Mouse (Mus musculus) kidney, adult 18-20 months (tissue): ENCODE results near the gene Prdm16.

Experiments used
- DNase-seq: peaks from one replicate; pipeline ENCODE4 v3.0.0; 2021

Prdm16 gene

GRCm38 (mm10) chr4:154549961-154550393 lies 86.7 kb downstream of the Prdm16 start:
- DNase-seq: peak; percentile 40

DNA sequence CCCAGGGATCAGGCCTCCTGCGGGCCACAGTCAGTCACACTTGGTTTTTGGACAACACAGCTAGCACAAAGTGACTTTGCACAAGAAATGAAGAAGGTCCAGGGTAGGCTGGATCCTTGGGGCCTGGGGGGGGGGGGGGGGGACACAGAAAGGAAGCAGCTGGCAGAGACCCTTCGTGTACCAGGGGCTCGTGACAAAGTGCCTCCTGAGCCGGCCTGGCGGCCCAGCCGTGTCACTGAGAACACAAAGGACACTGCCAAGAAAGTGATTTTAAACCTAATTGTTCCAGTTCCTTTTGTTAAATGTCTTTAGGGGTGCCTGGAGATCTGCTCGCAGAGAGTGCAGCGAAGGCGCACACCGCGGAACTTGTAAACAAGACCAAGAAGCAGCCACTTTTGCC lies 87.2 kb downstream of the Prdm16 start:
- peak; percentile 14 for DNase-seq

- DNase-seq: peak; percentile 19
Observed at GRCm38 (mm10) chr4:154547176-154547855, 89.4 kb downstream of the Prdm16 start.

DNA sequence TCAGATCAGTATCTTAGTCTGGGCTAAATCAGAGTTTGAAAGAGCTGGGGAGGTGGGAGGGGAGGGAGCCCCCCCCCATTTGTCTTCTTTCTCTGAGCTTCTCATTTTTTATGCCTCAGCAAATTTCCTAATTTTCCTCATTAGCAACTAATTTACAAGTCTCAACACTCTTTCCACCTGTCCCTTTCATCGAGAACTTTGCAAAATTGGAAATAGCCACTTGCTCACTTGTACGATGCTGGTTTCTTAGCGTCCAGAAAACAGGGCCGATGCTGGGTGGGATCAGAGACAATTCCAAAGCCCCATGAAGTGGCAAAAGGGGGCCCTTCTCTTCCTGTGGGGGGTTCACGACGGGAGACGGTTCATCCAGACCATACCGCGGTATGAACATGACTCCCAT lies 91.4 kb downstream of the Prdm16 start:
- no peak for DNase-seq

- DNase-seq: no peak
Observed at GRCm38 (mm10) chr4:154543921-154544320, 92.8 kb downstream of the Prdm16 start.

DNA sequence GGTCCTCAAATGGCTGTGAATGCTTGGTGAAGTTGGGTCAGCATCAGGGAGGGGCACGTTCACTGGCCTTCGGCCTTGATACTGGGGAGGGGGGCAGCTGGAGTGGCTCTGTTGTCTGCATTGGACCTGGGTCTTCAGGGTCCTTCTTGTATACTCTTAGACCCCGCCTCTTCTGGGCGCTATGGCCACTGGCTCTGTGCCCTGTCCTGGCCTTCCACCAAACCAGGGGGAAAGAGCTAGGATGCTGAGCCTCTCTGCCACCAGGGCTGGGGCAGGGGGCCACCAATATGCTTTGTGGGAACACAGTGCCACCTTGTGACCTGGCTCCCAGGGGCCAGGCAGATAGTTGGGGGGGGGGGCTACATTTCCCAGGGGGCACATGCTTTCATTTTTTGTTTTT lies 93.5 kb downstream of the Prdm16 start:
- DNase-seq: no peak

DNA sequence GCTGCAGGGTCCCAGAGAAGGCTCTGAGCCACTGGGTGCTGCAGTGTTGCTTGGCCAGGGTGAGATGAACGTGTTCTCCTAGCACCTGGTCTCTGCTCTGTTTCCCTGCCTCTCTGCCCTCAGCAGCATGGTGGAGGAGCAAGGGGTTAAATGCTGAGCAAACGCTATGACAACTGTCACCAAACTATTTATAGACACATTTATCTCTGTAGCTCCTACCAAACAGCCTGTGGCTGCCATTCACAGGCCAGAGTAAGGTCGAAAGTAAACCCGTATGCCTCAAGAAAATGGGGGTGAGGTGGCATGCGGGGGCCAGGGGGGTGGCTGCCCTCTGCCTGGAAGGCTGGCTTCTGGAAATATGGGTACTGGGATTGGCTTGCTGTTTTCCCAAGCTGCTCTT lies 94.1 kb downstream of the Prdm16 start:
- DNase-seq: no peak

DNA sequence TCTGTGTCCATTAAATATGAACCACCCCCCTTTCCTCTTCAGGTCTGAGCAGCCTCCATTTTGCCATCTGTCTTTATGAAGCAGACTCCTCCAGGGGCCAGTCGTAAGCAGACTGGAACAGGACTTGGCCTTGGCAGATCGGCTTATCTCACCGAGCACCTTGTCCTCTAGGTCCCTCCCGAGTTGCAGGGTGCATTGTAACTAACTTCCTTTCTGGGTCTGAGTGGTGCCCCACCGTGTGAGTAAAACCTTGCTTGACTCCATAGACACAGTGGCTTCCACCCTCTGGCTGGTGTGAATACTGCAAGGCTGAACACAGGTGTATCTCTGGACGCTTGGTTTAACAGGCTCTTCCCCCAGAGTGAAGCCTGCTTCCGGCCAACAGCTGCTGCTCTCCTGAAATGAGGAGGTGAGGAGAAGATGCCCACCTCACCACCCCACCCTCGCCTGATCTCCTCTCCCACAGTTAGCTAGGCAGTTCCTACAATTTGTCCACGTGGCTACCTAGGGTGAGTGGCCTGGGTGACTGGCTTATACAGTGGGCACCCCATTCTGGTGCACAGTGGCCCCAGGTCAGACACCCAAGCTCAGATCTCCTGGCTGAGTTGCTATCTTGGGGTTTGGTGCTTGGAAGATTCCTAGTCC lies 94.9 kb downstream of the Prdm16 start:
- no peak for DNase-seq

- DNase-seq: no peak
Observed at GRCm38 (mm10) chr4:154540671-154541070, 96.0 kb downstream of the Prdm16 start.

- DNase-seq: no peak
Observed at GRCm38 (mm10) chr4:154539703-154540102, 97.0 kb downstream of the Prdm16 start.

DNA sequence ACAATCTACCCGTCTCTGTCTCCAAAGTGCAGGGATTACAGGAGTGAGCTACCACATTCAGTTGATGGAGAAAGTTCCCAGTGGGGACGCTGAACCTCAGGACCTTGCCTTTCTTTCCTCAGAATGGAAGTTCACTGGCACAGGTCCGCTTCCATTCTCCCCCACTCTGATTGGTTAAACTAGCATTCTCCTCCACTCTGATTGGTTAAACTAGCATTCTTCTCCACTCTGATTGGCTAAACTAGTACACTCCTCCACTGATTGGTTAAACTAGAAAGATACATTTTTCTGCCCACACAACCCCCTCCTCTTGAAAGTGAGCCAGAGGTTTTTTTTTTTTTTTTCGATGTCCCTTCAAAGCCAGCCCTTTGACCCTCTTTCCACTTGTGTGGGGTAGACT lies 97.9 kb downstream of the Prdm16 start:
- no peak for DNase-seq

DNA sequence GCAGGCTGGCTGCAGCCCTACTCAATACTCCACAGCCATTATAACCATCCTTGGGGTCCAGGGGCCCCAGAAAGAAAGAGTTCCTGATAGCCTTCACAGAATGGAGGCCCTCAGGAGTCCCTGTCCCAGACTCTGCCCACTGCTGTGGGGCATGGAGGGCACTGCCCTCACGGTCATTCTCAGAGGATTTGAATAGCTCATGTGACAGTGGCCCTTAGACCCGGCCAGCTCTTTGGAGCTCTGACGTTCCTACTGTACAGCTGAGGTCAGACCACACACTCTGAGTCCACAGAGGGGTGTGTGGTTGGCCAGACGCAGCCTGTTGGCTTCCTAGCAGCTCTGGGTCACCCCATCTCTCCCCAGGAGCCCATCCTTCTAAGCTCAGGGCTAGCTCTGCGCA lies 100.6 kb downstream of the Prdm16 start:
- no peak for DNase-seq

DNA sequence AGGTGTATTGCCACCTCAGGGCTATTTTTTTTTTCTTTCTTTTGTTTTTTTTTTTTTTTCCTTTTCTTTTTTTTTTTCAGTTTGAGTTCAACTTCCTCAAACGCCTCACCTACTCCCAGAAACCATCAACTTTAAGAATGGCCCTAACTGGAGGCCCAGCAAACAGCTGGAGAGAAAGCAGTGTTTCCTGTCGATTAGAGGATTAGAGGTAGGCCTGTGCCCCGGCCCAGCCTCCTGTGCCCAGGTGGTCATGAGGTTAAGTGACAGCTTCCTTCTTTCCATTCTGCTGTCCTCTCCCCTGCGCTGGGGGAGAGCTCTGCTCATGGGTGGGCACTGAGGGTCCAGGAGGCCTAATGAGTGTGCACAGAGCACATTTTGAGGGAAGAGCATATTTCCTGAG lies 105.3 kb downstream of the Prdm16 start:
- DNase-seq: no peak

DNA sequence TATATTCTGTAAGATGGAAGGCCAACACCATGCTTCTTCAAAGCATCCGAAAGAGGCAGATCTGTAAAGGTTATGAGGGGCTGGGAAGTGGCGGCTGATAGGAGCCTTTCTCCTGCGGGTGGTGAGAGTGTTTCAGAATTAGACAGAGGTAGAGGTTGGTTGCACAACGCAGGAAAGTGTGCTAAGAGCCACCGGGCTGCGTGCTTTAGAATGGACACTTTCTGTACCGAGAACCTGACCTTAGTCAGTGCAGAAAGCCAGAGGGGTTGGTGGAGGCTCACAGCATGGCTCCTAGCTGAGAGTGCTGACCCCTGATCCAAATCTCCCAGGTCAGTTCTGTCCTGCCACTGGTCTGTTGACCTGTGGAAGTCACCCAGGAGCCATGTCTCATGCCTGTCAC lies 106.3 kb downstream of the Prdm16 start:
- DNase-seq: no peak

DNA sequence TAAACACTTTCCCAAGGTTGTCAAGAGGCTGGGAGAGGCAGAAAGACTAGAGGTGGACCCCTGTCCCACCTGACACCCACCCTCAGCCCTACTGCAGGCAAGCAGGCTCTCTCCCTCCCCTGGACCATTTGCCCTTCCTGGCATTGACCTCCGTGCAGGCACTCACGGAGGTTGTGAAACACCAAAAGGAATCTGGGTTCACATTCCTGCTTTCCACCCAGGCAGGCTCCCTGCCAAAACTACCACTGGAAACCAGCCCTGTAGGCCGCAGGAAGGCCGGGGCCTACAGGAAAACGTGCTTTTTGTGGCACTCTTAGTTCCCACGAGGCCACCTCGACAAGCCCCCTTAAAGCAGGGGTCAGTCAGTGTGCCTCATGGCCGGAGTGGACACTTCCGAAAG lies 109.2 kb downstream of the Prdm16 start:
- DNase-seq: peak; percentile 76

GRCm38 (mm10) chr4:154526351-154526786 lies 110.3 kb downstream of the Prdm16 start:
- DNase-seq: no peak

DNA sequence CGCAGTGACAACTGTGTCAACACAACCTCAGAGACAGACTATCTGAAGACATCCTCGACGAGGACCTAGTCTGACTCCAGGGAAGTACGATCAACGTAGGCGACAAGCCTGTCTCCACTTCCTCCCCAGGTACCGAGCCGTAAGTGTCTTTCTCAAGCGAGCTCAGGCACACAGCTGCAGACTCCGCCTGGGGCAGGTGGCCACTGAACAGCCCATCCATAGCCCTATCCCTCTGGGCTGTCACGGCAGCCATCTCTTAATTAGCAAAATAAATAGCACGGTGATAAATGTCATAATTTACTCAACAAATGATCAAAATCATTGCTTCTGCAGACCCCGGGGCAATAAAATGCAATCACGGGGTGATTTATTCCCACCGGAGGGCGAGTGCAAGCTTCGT lies 112.8 kb downstream of the Prdm16 start:
- no peak for DNase-seq

- no peak for DNase-seq
Observed at GRCm38 (mm10) chr4:154521881-154522676, 114.6 kb downstream of the Prdm16 start.

DNA sequence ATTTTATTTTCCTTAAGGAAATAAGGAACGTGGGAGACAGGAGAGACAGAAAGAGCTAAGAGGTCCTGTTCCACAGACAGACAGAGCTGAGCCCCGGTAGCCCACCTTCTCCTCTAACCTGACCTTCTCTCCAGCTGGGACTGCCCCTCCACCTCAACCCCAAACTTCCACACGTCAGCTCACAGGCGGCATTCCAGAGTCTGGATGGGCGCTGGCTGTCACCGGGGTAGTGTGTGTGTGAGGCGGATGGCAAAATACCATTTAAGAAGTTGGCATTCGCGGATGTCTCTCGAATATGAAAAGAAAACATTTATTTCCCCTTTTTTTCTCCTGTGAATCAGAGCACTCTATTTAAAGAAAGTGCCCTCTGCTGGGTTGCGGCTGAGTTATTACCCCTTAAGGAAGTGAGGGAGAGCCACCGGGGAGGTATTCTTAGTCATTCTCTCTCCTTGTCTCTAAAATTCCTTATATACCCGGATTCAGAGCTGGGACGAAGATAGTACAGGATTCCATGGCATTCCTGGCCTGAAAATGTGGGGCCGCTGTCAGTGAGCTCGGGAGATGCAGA lies 117.1 kb downstream of the Prdm16 start:
- no peak for DNase-seq

- DNase-seq: no peak
Observed at GRCm38 (mm10) chr4:154517991-154518390, 118.7 kb downstream of the Prdm16 start.

- no peak for DNase-seq
Observed at GRCm38 (mm10) chr4:154516470-154516869, 120.2 kb downstream of the Prdm16 start.

- DNase-seq: no peak
Observed at GRCm38 (mm10) chr4:154513664-154514063, 123.0 kb downstream of the Prdm16 start.

GRCm38 (mm10) chr4:154512518-154513090 lies 124.1 kb downstream of the Prdm16 start:
- DNase-seq: no peak
